Mouse (Mus musculus): ENCODE data around the gene Rmnd5a.

The Rmnd5a gene

GRCm38 (mm10) chr6:71372041-71372720, 68.3 kb downstream of the Rmnd5a start:
- DNase-seq (ENCODE audit: low read depth, low spot score), result no peak

GRCm38 (mm10) chr6:71371085-71371605, 69.3 kb downstream of the Rmnd5a start:
- DNase-seq (ENCODE audit: low read depth, low spot score), result no peak

GRCm38 (mm10) chr6:71369416-71369815, 71.0 kb downstream of the Rmnd5a start:
- no peak for DNase-seq (ENCODE audit: low read depth, low spot score)

GRCm38 (mm10) chr6:71363995-71364394, 76.4 kb downstream of the Rmnd5a start:
- DNase-seq (ENCODE audit: low read depth, low spot score), result no peak

- no peak for DNase-seq (ENCODE audit: low read depth, low spot score)
These were observed 79.2 kb downstream of the Rmnd5a start for GRCm38 (mm10) chr6:71361156-71361670.

GRCm38 (mm10) chr6:71360751-71361150, 79.7 kb downstream of the Rmnd5a start:
- no peak for DNase-seq (ENCODE audit: low read depth, low spot score)

GRCm38 (mm10) chr6:71360221-71360620, 80.2 kb downstream of the Rmnd5a start:
- no peak for DNase-seq (ENCODE audit: low read depth, low spot score)

GRCm38 (mm10) chr6:71357493-71357892, 82.9 kb downstream of the Rmnd5a start:
- DNase-seq (ENCODE audit: low read depth, low spot score), result no peak

- no peak for DNase-seq (ENCODE audit: low read depth, low spot score)
These were observed 86.7 kb downstream of the Rmnd5a start for GRCm38 (mm10) chr6:71353722-71354121.

- no peak for DNase-seq (ENCODE audit: low read depth, low spot score)
These were observed 87.5 kb downstream of the Rmnd5a start for GRCm38 (mm10) chr6:71352866-71353427.

- no peak for DNase-seq (ENCODE audit: low read depth, low spot score)
These were observed 88.2 kb downstream of the Rmnd5a start for GRCm38 (mm10) chr6:71352201-71352600.

- no peak for DNase-seq (ENCODE audit: low read depth, low spot score)
These were observed 89.2 kb downstream of the Rmnd5a start for GRCm38 (mm10) chr6:71351201-71351600.

GRCm38 (mm10) chr6:71348006-71348405, 92.4 kb downstream of the Rmnd5a start:
- no peak for DNase-seq (ENCODE audit: low read depth, low spot score)

- no peak for DNase-seq (ENCODE audit: low read depth, low spot score)
These were observed 99.3 kb downstream of the Rmnd5a start for GRCm38 (mm10) chr6:71341179-71341578.

- no peak for DNase-seq (ENCODE audit: low read depth, low spot score)
These were observed 101.1 kb downstream of the Rmnd5a start for GRCm38 (mm10) chr6:71339351-71339750.

GRCm38 (mm10) chr6:71338941-71339340, 101.5 kb downstream of the Rmnd5a start:
- DNase-seq (ENCODE audit: low read depth, low spot score), result no peak
